Mouse (Mus musculus) liver, postnatal 0 days (tissue): ENCODE data around the gene Mef2c.

Experiments
- CTCF ChIP-seq: sonication (generic); IDR thresholded peaks from 2 replicates; pipeline ENCODE4 v1.5.1; 2016; ENCODE audit warnings: antibody characterized with exemption, low read depth
- EP300 ChIP-seq: IDR thresholded peaks from 2 replicates; pipeline ENCODE4 v1.6.1; 2016; ENCODE audit warnings: antibody characterized with exemption, low read depth, mild to moderate bottlenecking

DNA sequence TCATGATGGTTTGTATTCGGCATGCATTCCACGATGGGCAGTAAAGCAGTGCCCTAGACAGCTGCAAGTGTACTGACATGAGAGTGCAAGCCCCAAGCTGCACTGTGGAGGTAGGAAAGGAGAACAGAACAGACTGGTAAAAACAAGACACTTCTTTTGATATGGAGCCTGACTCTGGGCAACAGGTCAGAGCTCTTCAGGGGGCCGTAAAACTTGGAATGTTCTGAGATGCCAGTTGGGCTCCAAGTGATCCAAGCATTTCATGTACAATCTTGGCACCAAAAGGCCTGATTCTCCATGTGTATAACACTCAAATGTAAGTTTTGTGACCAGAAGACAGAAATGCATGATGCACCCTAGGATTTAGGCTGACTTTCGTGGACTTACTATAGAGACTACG, 37.1 kb upstream of the Mef2c start:
- TF ChIP-seq CTCF (no peak), EP300 (no peak)
